Mouse (Mus musculus) ES-E14 (cell line): ENCODE measurements around the gene Ss18l1. TPM values are rescaled to one million over a fixed set of nuclear protein-coding genes. Genes with fewer than 3 reads are reported as not detected.

Experiments used
- DNase-seq: peaks from one replicate; pipeline ENCODE4 v3.0.0-alpha.2; 2013; ENCODE audit warnings: low read depth, low spot score
- H3K27ac ChIP-seq: 2 replicates; pipeline ENCODE4 v1.5.1; 2012; ENCODE audit warnings: low read depth, mild to moderate bottlenecking, low read length, moderate library complexity, mixed read lengths; ENCODE audit not compliant: poor library complexity, insufficient read depth, severe bottlenecking
- H3K36me3 ChIP-seq: 2 replicates; pipeline ENCODE4 v1.6.1; 2012; ENCODE audit warnings: mild to moderate bottlenecking, low read length, moderate library complexity, mixed read lengths; ENCODE audit not compliant: control insufficient read depth, poor library complexity, insufficient read depth, severe bottlenecking
- H3K4me1 ChIP-seq, 2 experiments: fragments of 150-350 bp in 1 of 2; sonication (generic) in 1 of 2; 2 replicates each; pipeline ENCODE4 v1.6.1; 2012; ENCODE audit warnings: low read length in 2 of 2, mild to moderate bottlenecking in 1 of 2, mixed read lengths in 1 of 2; ENCODE audit not compliant: control insufficient read depth in 2 of 2, insufficient read depth in 2 of 2, poor library complexity in 1 of 2
- H3K4me3 ChIP-seq, 2 experiments: fragments of 150-350 bp in 1 of 2; sonication (generic) in 1 of 2; 2 replicates each; pipeline ENCODE4 v1.5.1; 2012; ENCODE audit warnings: low read length in 2 of 2, low read depth in 1 of 2, mild to moderate bottlenecking in 1 of 2, mixed read lengths in 1 of 2; ENCODE audit not compliant: insufficient read depth in 1 of 2, poor library complexity in 1 of 2, severe bottlenecking in 1 of 2
- H3K9ac ChIP-seq: 2 replicates; pipeline ENCODE4 v1.6.1; 2012; ENCODE audit warnings: low read depth, mild to moderate bottlenecking, low read length, mixed read lengths; ENCODE audit not compliant: poor library complexity, insufficient read depth, severe bottlenecking
- H3K9me3 ChIP-seq: fragments of 150-350 bp; sonication (generic); 2 replicates; pipeline ENCODE4 v1.6.1; 2012; ENCODE audit warnings: low read depth, mild to moderate bottlenecking, low read length; ENCODE audit not compliant: control insufficient read depth, insufficient read depth
- CHD2 ChIP-seq: IDR thresholded peaks from 2 replicates; pipeline ENCODE4 v1.6.1; 2014; ENCODE audit warnings: mild to moderate bottlenecking, low read depth, low read length, inconsistent platforms
- HCFC1 ChIP-seq: IDR thresholded peaks from 2 replicates; pipeline ENCODE4 v1.6.1; 2012; ENCODE audit warnings: low read length, inconsistent platforms, borderline replicate concordance; ENCODE audit not compliant: insufficient read depth
- MAFK ChIP-seq: IDR thresholded peaks from 2 replicates; pipeline ENCODE4 v1.6.1; 2014; ENCODE audit warnings: mild to moderate bottlenecking, low read depth, low read length, inconsistent platforms; ENCODE audit not compliant: insufficient read depth
- ZC3H11A ChIP-seq: IDR thresholded peaks from 2 replicates; pipeline ENCODE4 v1.6.1; 2012; ENCODE audit warnings: low read depth, mild to moderate bottlenecking, inconsistent platforms, low read length, borderline replicate concordance
- ZNF384 ChIP-seq: IDR thresholded peaks from 2 replicates; pipeline ENCODE4 v1.6.1; 2012; ENCODE audit warnings: low read depth, low read length, inconsistent platforms
- in situ Hi-C, 2 experiments: fragments of 600-800 bp; cut with MboI; formaldehyde crosslinking; loops; one replicate each; pipeline ENCODE4 v1.15.1; 2025; ENCODE audit warnings: low sequenced_read_pairs in 2 of 2, inconsistent platforms in 1 of 2; ENCODE audit not compliant: unreplicated experiment in 2 of 2
- total RNA-seq: library from RNA; depleted of rRNA; stranded (reverse); fragments of 300-350 nt; gene quantifications from 2 replicates; pipeline ENCODE4 v1.2.3, GENCODE M21; 2012

The Ss18l1 gene
- total RNA-seq, 1 experiment = 4.9 TPM

- H3K9ac ChIP-seq = no peak overlapping the region
- in situ Hi-C loops = no loop called here
- H3K4me3 ChIP-seq = no peak overlapping the region
- H3K36me3 ChIP-seq = peaks cover 6% of the 10 kb centered on the region; the same call in 1 of the 2 replicates
- no peak for DNase-seq
- TF ChIP-seq ZNF384 (no peak), MAFK (no peak), CHD2 (no peak), HCFC1 (no peak), ZC3H11A (no peak)
- peaks cover 2 to 15% of the 10 kb centered on the region in 2 experiments; a peak in 2 of 4 replicates for H3K4me1 ChIP-seq
- no peaks in the 10 kb centered on the region for H3K9me3 ChIP-seq
- no peak overlapping the region for H3K27ac ChIP-seq
Measured at GRCm38 (mm10) chr2:180072886-180073285, 30.6 kb downstream of the Ss18l1 start.

GRCm38 (mm10) chr2:180077622-180078021 is 35.3 kb downstream of the Ss18l1 start:
- Histone ChIP-seq H3K9ac (no peak overlapping the region), H3K4me1 (peaks cover 2 to 13% of the 10 kb centered on the region in 2 experiments; a peak in 3 of 4 replicates), H3K36me3 (peaks cover 8% of the 10 kb centered on the region; the same call in 1 of the 2 replicates), H3K9me3 (no peaks in the 10 kb centered on the region), H3K4me3 (no peak overlapping the region), H3K27ac (no peak overlapping the region; the same call in 1 of the 2 replicates)
- no peak for DNase-seq
- in situ Hi-C loops = no loop called here
- TF ChIP-seq CHD2 (no peak), MAFK (no peak), HCFC1 (no peak), ZC3H11A (no peak), ZNF384 (no peak)

GRCm38 (mm10) chr2:180080680-180081079 is 38.4 kb downstream of the Ss18l1 start:
- no peak for DNase-seq
- Histone ChIP-seq H3K27ac (no peak overlapping the region), H3K9ac (no peak overlapping the region), H3K9me3 (no peaks in the 10 kb centered on the region), H3K4me1 (peaks cover 2 to 31% of the 10 kb centered on the region in 2 experiments; a peak in 3 of 4 replicates), H3K4me3 (no peak overlapping the region), H3K36me3 (peaks cover 14% of the 10 kb centered on the region; the same call in 1 of the 2 replicates)
- TF ChIP-seq ZC3H11A (no peak), CHD2 (no peak), HCFC1 (no peak), ZNF384 (no peak), MAFK (no peak)
- in situ Hi-C loops = no loop called here

GRCm38 (mm10) chr2:180083063-180083462 is 40.8 kb downstream of the Ss18l1 start:
- no peak for DNase-seq
- in situ Hi-C loops = no loop called here
- Histone ChIP-seq H3K4me3 (no peak overlapping the region), H3K9me3 (no peaks in the 10 kb centered on the region), H3K9ac (no peak overlapping the region), H3K36me3 (peaks cover 14% of the 10 kb centered on the region; the same call in 1 of the 2 replicates), H3K4me1 (peaks cover 2 to 28% of the 10 kb centered on the region in 2 experiments; a peak in 3 of 4 replicates), H3K27ac (no peak overlapping the region)
- TF ChIP-seq ZNF384 (no peak), ZC3H11A (no peak), HCFC1 (no peak), CHD2 (no peak), MAFK (no peak)

- H3K4me1 ChIP-seq = peaks cover 0 to 24% of the 10 kb centered on the region in 2 experiments; a peak in 2 of 4 replicates
- in situ Hi-C loops = no loop called here
- no peak overlapping the region for H3K4me3 ChIP-seq
- no peak overlapping the region for H3K9ac ChIP-seq
- no peak for DNase-seq
- no peak overlapping the region for H3K27ac ChIP-seq
- no peaks in the 10 kb centered on the region for H3K9me3 ChIP-seq
- no peak for TF ChIP-seq CHD2
- no peak for TF ChIP-seq HCFC1
- TF ChIP-seq ZC3H11A = no peak
- TF ChIP-seq ZNF384 = no peak
- TF ChIP-seq MAFK = no peak
- peaks cover 9% of the 10 kb centered on the region; the same call in 1 of the 2 replicates for H3K36me3 ChIP-seq
Measured at GRCm38 (mm10) chr2:180084565-180084964, 42.3 kb downstream of the Ss18l1 start.
